Comparison of ENCODE assay signal across 9 mouse cellular contexts in genomic region chr14:48224861-48225300, GRCm38 (mm10).
DNase-seq lines count a peak whose midpoint lies in the region; ATAC-seq lines count a peak whose summit lies in the region.
"Had no signal": no experiment of that assay in that cellular context is flagged by ENCODE, and none has a peak within 500 bp of the region (broad histone marks: within the 10 kb centered on the region; RNA-seq: fewer than 3 reads in every experiment).

No protein-coding gene starts in this region.

- no peak for ATAC-seq in hindbrain, embryonic 12.5 days (ENCODE audit: low FRiP score)
- ATAC-seq in midbrain, embryonic 13.5 days, result peak; percentile 53
- no peak for ATAC-seq in midbrain, embryonic 11.5 days (ENCODE audit: low FRiP score)
- ATAC-seq in stomach, embryonic 16.5 days (ENCODE audit: insufficient read depth, low FRiP score), result peak; percentile 69; the same call in 1 of the 2 replicates
- ATAC-seq: inflammation-experienced regulatory T-cells, adult 6 months had no signal

- no peaks in the 10 kb centered on the region for H3K27me3 ChIP-seq in hindbrain, embryonic 10.5 days (ENCODE audit: insufficient read depth, poor library complexity, severe bottlenecking)
- H3K27me3 ChIP-seq in hindbrain, embryonic 12.5 days, result no peaks in the 10 kb centered on the region
- H3K27me3 ChIP-seq in midbrain, embryonic 13.5 days, result no peaks in the 10 kb centered on the region
- H3K27me3 ChIP-seq in midbrain, embryonic 11.5 days (ENCODE audit: control insufficient read depth, insufficient read depth, low read length), result no peaks in the 10 kb centered on the region
- no peaks in the 10 kb centered on the region for H3K27me3 ChIP-seq in stomach, embryonic 16.5 days (ENCODE audit: control insufficient read depth, insufficient read depth, low read length)

- no peak overlapping the region for H3K9ac ChIP-seq in hindbrain, embryonic 12.5 days
- H3K9ac ChIP-seq in midbrain, embryonic 13.5 days (replicated peaks), result no peak overlapping the region
- no peak overlapping the region for H3K9ac ChIP-seq in midbrain, embryonic 11.5 days (ENCODE audit: low read length)
- no peak overlapping the region for H3K9ac ChIP-seq in stomach, embryonic 16.5 days (ENCODE audit: low read length)

- no peak overlapping the region for H3K4me3 ChIP-seq in hindbrain, embryonic 10.5 days
- H3K4me3 ChIP-seq in hindbrain, embryonic 12.5 days, result no peak overlapping the region
- no peak overlapping the region for H3K4me3 ChIP-seq in midbrain, embryonic 13.5 days (replicated peaks)
- H3K4me3 ChIP-seq in midbrain, embryonic 11.5 days (ENCODE audit: low read depth, low read length), result no peak overlapping the region
- no peak overlapping the region for H3K4me3 ChIP-seq in stomach, embryonic 16.5 days (replicated peaks; ENCODE audit: low read length)

- H3K36me3 ChIP-seq in hindbrain, embryonic 10.5 days, result peaks cover 20% of the 10 kb centered on the region
- 0 out of 2 replicates have a peak, but pooled peaks cover 4% of the 10 kb centered on the region for H3K36me3 ChIP-seq in hindbrain, embryonic 12.5 days
- 0 out of 2 replicates have a peak, but pooled peaks cover 5% of the 10 kb centered on the region for H3K36me3 ChIP-seq in midbrain, embryonic 13.5 days
- no peaks in the 10 kb centered on the region for H3K36me3 ChIP-seq in midbrain, embryonic 11.5 days (ENCODE audit: control insufficient read depth, insufficient read depth, low read length)
- peaks cover under 1% of the 10 kb centered on the region; the same call in 1 of the 2 replicates for H3K36me3 ChIP-seq in stomach, embryonic 16.5 days (ENCODE audit: control insufficient read depth, insufficient read depth, low read length)

- no peak overlapping the region for H3K4me2 ChIP-seq in hindbrain, embryonic 12.5 days (replicated peaks)
- no peak overlapping the region for H3K4me2 ChIP-seq in midbrain, embryonic 13.5 days (replicated peaks)
- H3K4me2 ChIP-seq in midbrain, embryonic 11.5 days, result no peak overlapping the region
- no peak overlapping the region for H3K4me2 ChIP-seq in stomach, embryonic 16.5 days (ENCODE audit: low read depth, low read length)

- 38% methylated on average over 5 of the region's 5 CpGs for WGBS in hindbrain, embryonic 10.5 days
- 39% methylated on average over 5 of the region's 5 CpGs for WGBS in hindbrain, embryonic 12.5 days
- 36% methylated on average over 5 of the region's 5 CpGs for WGBS in midbrain, embryonic 13.5 days
- 53% methylated on average over 5 of the region's 5 CpGs for WGBS in midbrain, embryonic 11.5 days
- WGBS in stomach, embryonic 16.5 days, result 59% methylated on average over 5 of the region's 5 CpGs

- no peak for DNase-seq in hindbrain, embryonic 10.5 days (ENCODE audit: low spot score)
- DNase-seq in midbrain, embryonic 11.5 days (ENCODE audit: low spot score, missing footprints), result no peak
- DNase-seq in cerebellum, adult 9-10 months, result peak; percentile 74
- DNase-seq in natural killer cell, adult 2 months (ENCODE audit: low spot score in 2 of 2), result no peak
- no peak for DNase-seq in urinary bladder, postnatal 4 days (ENCODE audit: low spot score in 2 of 2)

- peaks cover 22% of the 10 kb centered on the region for H3K4me1 ChIP-seq in hindbrain, embryonic 10.5 days (replicated peaks)
- peaks cover 14% of the 10 kb centered on the region for H3K4me1 ChIP-seq in hindbrain, embryonic 12.5 days
- peaks cover 12% of the 10 kb centered on the region for H3K4me1 ChIP-seq in midbrain, embryonic 13.5 days (replicated peaks)
- no peaks in the 10 kb centered on the region for H3K4me1 ChIP-seq in midbrain, embryonic 11.5 days (ENCODE audit: control insufficient read depth, insufficient read depth, low read length)
- H3K4me1 ChIP-seq in stomach, embryonic 16.5 days (ENCODE audit: control insufficient read depth, insufficient read depth, low read length), result 0 out of 2 replicates have a peak, but pooled peaks cover 5% of the 10 kb centered on the region

- 0 out of 2 replicates have a peak, but pooled peaks cover 3% of the 10 kb centered on the region for H3K9me3 ChIP-seq in hindbrain, embryonic 10.5 days
- H3K9me3 ChIP-seq in hindbrain, embryonic 12.5 days (replicated peaks), result no peaks in the 10 kb centered on the region
- H3K9me3 ChIP-seq in midbrain, embryonic 13.5 days, result no peaks in the 10 kb centered on the region
- H3K9me3 ChIP-seq in midbrain, embryonic 11.5 days (ENCODE audit: control insufficient read depth, low read length), result no peaks in the 10 kb centered on the region
- H3K9me3 ChIP-seq in stomach, embryonic 16.5 days (replicated peaks; ENCODE audit: control insufficient read depth, low read length), result no peaks in the 10 kb centered on the region

- peak overlapping the region; percentile 50; the same call in 1 of the 2 replicates for H3K27ac ChIP-seq in hindbrain, embryonic 10.5 days
- no peak overlapping the region; the same call in 1 of the 2 replicates for H3K27ac ChIP-seq in hindbrain, embryonic 12.5 days
- H3K27ac ChIP-seq in midbrain, embryonic 13.5 days, result no peak overlapping the region
- no peak overlapping the region for H3K27ac ChIP-seq in midbrain, embryonic 11.5 days (ENCODE audit: low read depth, low read length)
- H3K27ac ChIP-seq in stomach, embryonic 16.5 days (ENCODE audit: low read length), result no peak overlapping the region

Comparison
In these comparisons a context has a peak if more than half of its experiments do, and no peak if none do; other contexts are left out.
1. ATAC-seq: peak in midbrain, embryonic 13.5 days (single experiment) and stomach, embryonic 16.5 days (single experiment); none in hindbrain, embryonic 12.5 days (single experiment) and midbrain, embryonic 11.5 days (single experiment).